16 mouse cellular contexts compared by ENCODE assay signal in genomic region chr10:83728529-83728928, GRCm38 (mm10). TPM values are rescaled to one million over a fixed set of nuclear protein-coding genes. Genes with fewer than 3 reads are reported as not detected.
DNase-seq lines count a peak whose midpoint lies in the region; ATAC-seq and TF ChIP-seq lines count a peak whose summit lies in the region.
"Had no signal": no experiment of that assay in that cellular context is flagged by ENCODE, and none has a peak within 500 bp of the region (broad histone marks: within the 10 kb centered on the region; RNA-seq: fewer than 3 reads in every experiment).

No protein-coding gene starts in this region.

- TF ChIP-seq POLR2A in testis, adult 2 months (IDR thresholded peaks at IDR 0.05; ENCODE audit: control insufficient read depth, low read depth, low read length): no peak

- intact Hi-C loops in gastrocnemius, postnatal 36 days (cut with DNase I): no loop called here

- WGBS in hindbrain, embryonic 15.5 days: 80% methylated on average over 6 of the region's 6 CpGs
- WGBS in hindbrain, embryonic 10.5 days: 74% methylated on average over 6 of the region's 6 CpGs
- WGBS in stomach, postnatal 0 days: 83% methylated on average over 6 of the region's 6 CpGs

- no peak overlapping the region for H3K27ac ChIP-seq in hindbrain, embryonic 15.5 days (replicated peaks)
- no peak overlapping the region for H3K27ac ChIP-seq in hindbrain, embryonic 10.5 days
- peak overlapping the region; percentile 5; the same call in 1 of the 2 replicates for H3K27ac ChIP-seq in testis, adult 2 months (ENCODE audit: control insufficient read depth, insufficient read depth, low read depth, low read length)
- H3K27ac ChIP-seq in stomach, postnatal 0 days (replicated peaks): no peak overlapping the region
- H3K27ac ChIP-seq: embryonic facial prominence, embryonic 12.5 days had no signal

- ATAC-seq in hindbrain, embryonic 15.5 days (ENCODE audit: low FRiP score, low read depth): 0 out of 2 replicates have a peak, but pooled peaks have one; percentile 25
- ATAC-seq in stomach, postnatal 0 days (ENCODE audit: low FRiP score, low TSS enrichment): no peak

- peaks cover 6% of the 10 kb centered on the region; the same call in 1 of the 2 replicates for H3K4me1 ChIP-seq in hindbrain, embryonic 15.5 days (replicated peaks)
- peaks cover 5% of the 10 kb centered on the region for H3K4me1 ChIP-seq in hindbrain, embryonic 10.5 days (replicated peaks)
- H3K4me1 ChIP-seq in testis, adult 2 months (ENCODE audit: control insufficient read depth, insufficient read depth, low read length): peaks cover 2% of the 10 kb centered on the region
- H3K4me1 ChIP-seq in stomach, postnatal 0 days (replicated peaks; ENCODE audit: control insufficient read depth, insufficient read depth): no peaks in the 10 kb centered on the region

- no peak overlapping the region for H3K4me2 ChIP-seq in hindbrain, embryonic 15.5 days
- no peak overlapping the region for H3K4me2 ChIP-seq in stomach, postnatal 0 days (replicated peaks; ENCODE audit: low read depth)
- H3K4me2 ChIP-seq: embryonic facial prominence, embryonic 12.5 days; heart, embryonic 11.5 days; lung, embryonic 14.5 days had no signal

- no peak for DNase-seq in hindbrain, embryonic 10.5 days (ENCODE audit: low spot score)
- DNase-seq in testis, postnatal 14 days (ENCODE audit: low spot score): no peak
- peak; percentile 20 for DNase-seq in induced T-regulatory cell, adult 2 months (ENCODE audit: low read depth)
- DNase-seq in gastrocnemius, postnatal 36 days: no peak
- no peak for DNase-seq in stomach, postnatal 0 days (ENCODE audit: low spot score)
- DNase-seq: cerebellum, adult 11 months; cerebellum, postnatal 25 days; heart, postnatal 36 days; kidney, adult 11 months; kidney, postnatal 10 days; lung, embryonic 14.5 days had no signal

- no peaks in the 10 kb centered on the region for H3K36me3 ChIP-seq in hindbrain, embryonic 15.5 days
- H3K36me3 ChIP-seq in hindbrain, embryonic 10.5 days: no peaks in the 10 kb centered on the region
- no peaks in the 10 kb centered on the region for H3K36me3 ChIP-seq in testis, adult 2 months (ENCODE audit: control insufficient read depth, insufficient read depth, low read length)
- H3K36me3 ChIP-seq in stomach, postnatal 0 days (ENCODE audit: control insufficient read depth, insufficient read depth, low read length): no peaks in the 10 kb centered on the region
- H3K36me3 ChIP-seq: embryonic facial prominence, embryonic 12.5 days had no signal

- H3K9me3 ChIP-seq in hindbrain, embryonic 15.5 days: no peaks in the 10 kb centered on the region
- peaks cover 5% of the 10 kb centered on the region; the same call in 1 of the 2 replicates for H3K9me3 ChIP-seq in hindbrain, embryonic 10.5 days
- no peaks in the 10 kb centered on the region for H3K9me3 ChIP-seq in stomach, postnatal 0 days (ENCODE audit: control insufficient read depth, low read length)

- H3K9ac ChIP-seq in hindbrain, embryonic 15.5 days: no peak overlapping the region
- H3K9ac ChIP-seq in stomach, postnatal 0 days (ENCODE audit: low read length): no peak overlapping the region
- H3K9ac ChIP-seq: embryonic facial prominence, embryonic 12.5 days; lung, embryonic 14.5 days had no signal

- no peaks in the 10 kb centered on the region for H3K27me3 ChIP-seq in hindbrain, embryonic 15.5 days
- 0 out of 2 replicates have a peak, but pooled peaks cover 7% of the 10 kb centered on the region for H3K27me3 ChIP-seq in hindbrain, embryonic 10.5 days (ENCODE audit: insufficient read depth, poor library complexity, severe bottlenecking)
- no peaks in the 10 kb centered on the region for H3K27me3 ChIP-seq in testis, adult 2 months (ENCODE audit: control insufficient read depth, insufficient read depth, low read length)
- H3K27me3 ChIP-seq in stomach, postnatal 0 days (ENCODE audit: control insufficient read depth, insufficient read depth, low read length): no peaks in the 10 kb centered on the region
- H3K27me3 ChIP-seq: embryonic facial prominence, embryonic 12.5 days had no signal

- no peak for TF ChIP-seq EP300 in stomach, postnatal 0 days (optimal IDR thresholded peaks at IDR 0.05)

- no peak for TF ChIP-seq CTCF in testis, adult 2 months (IDR thresholded peaks at IDR 0.05; ENCODE audit: control insufficient read depth, insufficient read depth, insufficient replicate concordance, low read depth, low read length)
- TF ChIP-seq CTCF in stomach, postnatal 0 days (IDR thresholded peaks at IDR 0.05; ENCODE audit: low read depth): no peak

- H3K4me3 ChIP-seq in hindbrain, embryonic 15.5 days: no peak overlapping the region
- H3K4me3 ChIP-seq in hindbrain, embryonic 10.5 days: no peak overlapping the region
- no peak overlapping the region for H3K4me3 ChIP-seq in testis, adult 2 months (ENCODE audit: control insufficient read depth, low read depth, low read length)
- H3K4me3 ChIP-seq in stomach, postnatal 0 days (ENCODE audit: low read depth, low read length): no peak overlapping the region
- H3K4me3 ChIP-seq: embryonic facial prominence, embryonic 12.5 days had no signal

RNA-seq across cellular contexts. Expression of gene 1500009L16Rik, which starts 5.9 kb away (rescaled TPM):
- 82.8 and 89.7 TPM in 2 replicates for polyA plus RNA-seq in hindbrain, embryonic 15.5 days (2015; fragmentation: Nextera tagmentation; extraction: Ambion mirVana)
- polyA plus RNA-seq in hindbrain, embryonic 10.5 days (2016; fragmentation: Nextera tagmentation; extraction: Ambion mirVana): 41.6 and 45.4 TPM in 2 replicates
- 8.1 and 13.6 TPM in 2 replicates for polyA plus RNA-seq in testis, adult 2 months (2012; rRNA removed)
- total RNA-seq in gastrocnemius, postnatal 36 days (2021): 1 to 10 TPM in 1 of 2 experiments, under 1 TPM in 1; 0.57 to 1.1 TPM
- 8.7 and 11.7 TPM in 2 replicates for polyA plus RNA-seq in stomach, postnatal 0 days (2015; fragmentation: Nextera tagmentation; extraction: Ambion mirVana)
- total RNA-seq: monocyte, adult 5-6 weeks had no signal
